Mouse (Mus musculus): Measurements from ENCODE around the gene Tex10. TPM values are rescaled to one million over a fixed set of nuclear protein-coding genes. Genes with fewer than 3 reads are reported as not detected.

Gene Tex10
- 10 to 100 TPM; 40.2 to 47.5 TPM for total RNA-seq (2023)

GRCm38 (mm10) chr4:48472792-48473650 is at the start of gene Tex10:
TSS of gene Tex10 (minus strand) at chr4:48473459.

Other genes with a start within 250 kb of the Tex10 start
- gene Erp44, start 193.9 kb downstream of the Tex10 start, total RNA-seq (2023): 10 to 100 TPM; 64.6 to 68.8 TPM
- gene Invs, start 193.7 kb downstream of the Tex10 start, total RNA-seq (2023): 1 to 10 TPM; 5.6 to 6.8 TPM
- 10 to 100 TPM in 1 of 2 experiments, 1 to 10 TPM in 1; 5.4 to 13.7 TPM for gene Msantd3, start 66.5 kb upstream of the Tex10 start, total RNA-seq (2023)
- gene Tmeff1, start 111.7 kb upstream of the Tex10 start, total RNA-seq (2023): under 1 TPM in 1 of 2 experiments, not detected in 1; 0.42 TPM
- not detected for gene Cavin4, start 190.1 kb upstream of the Tex10 start, total RNA-seq (2023)

All from monocyte, adult 59 days (primary cell).